8 mouse cellular contexts compared by ENCODE assay signal in the genomic region with DNA sequence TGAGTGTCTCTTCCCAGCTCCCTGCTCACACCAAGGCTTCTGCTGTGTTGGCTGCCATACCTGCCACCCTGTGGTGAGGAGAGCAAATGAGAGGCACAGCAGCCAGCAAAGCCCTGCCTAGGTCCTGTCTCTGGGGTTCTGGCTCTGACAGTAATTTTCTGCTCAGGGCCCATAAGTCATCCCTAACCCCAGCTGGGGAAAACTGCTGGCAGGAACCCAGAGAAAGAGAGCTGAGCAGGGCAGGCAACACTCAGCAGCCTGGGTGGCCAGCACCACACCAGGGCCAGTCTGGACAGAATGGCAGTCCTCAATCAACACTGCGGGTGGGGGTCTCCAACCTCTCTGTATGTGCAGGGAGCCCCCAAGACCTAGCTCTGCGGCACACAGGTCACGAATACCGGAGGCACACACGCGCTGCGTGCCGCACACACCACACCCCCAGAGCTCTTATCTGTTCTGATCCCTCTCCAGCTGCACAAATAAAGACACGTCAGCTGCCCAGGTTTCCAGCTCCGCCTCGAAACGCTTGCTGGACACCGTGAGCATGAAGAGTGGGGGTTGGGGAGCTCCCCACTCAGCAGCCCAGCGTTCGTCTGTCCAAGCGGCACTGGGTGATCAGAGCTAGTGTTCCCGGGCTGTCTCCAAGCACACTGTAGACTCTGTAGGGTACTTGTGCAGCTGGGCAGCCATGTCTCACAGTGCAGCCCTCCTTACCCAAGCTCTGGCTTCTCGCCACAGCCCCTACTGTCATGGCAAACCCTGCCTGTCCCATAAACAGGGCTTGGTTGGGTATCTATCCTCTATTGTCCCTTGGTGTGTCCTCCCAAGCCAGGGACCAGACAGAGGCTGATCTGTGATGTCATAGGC. TPM values are rescaled to one million over a fixed set of nuclear protein-coding genes. Genes with fewer than 3 reads are reported as not detected.
DNase-seq lines count a peak whose midpoint lies in the region; ATAC-seq and TF ChIP-seq lines count a peak whose summit lies in the region.

No protein-coding gene starts in this region.

- H3K27ac ChIP-seq in kidney, adult 2 months (ENCODE audit: insufficient read depth, low read depth, low read length): peak overlapping the region; percentile 60
- peak overlapping the region; percentile 85 for H3K27ac ChIP-seq in neural tube, embryonic 14.5 days (ENCODE audit: low read depth, low read length)

- ATAC-seq in neural tube, embryonic 14.5 days (ENCODE audit: low read depth): peak; percentile 72

- WGBS in kidney, adult 2 months: 10% methylated on average over 18 of the region's 18 CpGs
- 6% methylated on average over 18 of the region's 18 CpGs for WGBS in neural tube, embryonic 14.5 days

- TF ChIP-seq CTCF in kidney, adult 2 months (conservative IDR thresholded peaks at IDR 0.05; ENCODE audit: insufficient read depth, insufficient read length, low read depth, low read length): peak; percentile 49

- peak; percentile 84 for DNase-seq in urinary bladder, postnatal 14 days (ENCODE audit: low spot score)
- DNase-seq in urinary bladder, postnatal 10 days (ENCODE audit: low spot score): no peak
- peak; percentile 77 for DNase-seq in embryo, embryonic 10.5 days (ENCODE audit: low spot score)
- peak; percentile 74 for DNase-seq in heart, adult 9 months (ENCODE audit: low spot score in 2 of 2)
- peak; percentile 66 for DNase-seq in kidney, adult 2 months
- peak; percentile 81 to 88 for DNase-seq in lung, adult 18-20 months
- DNase-seq in frontal cortex, postnatal 25 days (ENCODE audit: low spot score in 2 of 2): no peak

- H3K4me2 ChIP-seq in neural tube, embryonic 14.5 days (ENCODE audit: low read depth, low read length): peak overlapping the region; percentile 40

- H3K9me3 ChIP-seq in neural tube, embryonic 14.5 days (ENCODE audit: control insufficient read depth, low read length): no peaks in the 10 kb centered on the region

- no peaks in the 10 kb centered on the region for H3K27me3 ChIP-seq in kidney, adult 2 months (replicated peaks; ENCODE audit: control insufficient read depth, insufficient read depth, low read length)
- H3K27me3 ChIP-seq in neural tube, embryonic 14.5 days (ENCODE audit: control insufficient read depth, insufficient read depth, low read length): no peaks in the 10 kb centered on the region

- H3K36me3 ChIP-seq in kidney, adult 2 months (ENCODE audit: control insufficient read depth, insufficient read depth, low read length): no peaks in the 10 kb centered on the region
- H3K36me3 ChIP-seq in neural tube, embryonic 14.5 days (ENCODE audit: control insufficient read depth, insufficient read depth, low read length): no peaks in the 10 kb centered on the region

- no peak overlapping the region for H3K4me3 ChIP-seq in kidney, adult 2 months (ENCODE audit: insufficient read depth, low read depth, low read length)
- H3K4me3 ChIP-seq in neural tube, embryonic 14.5 days (ENCODE audit: low read depth, low read length): no peak overlapping the region

- no peak for TF ChIP-seq POLR2A in kidney, adult 2 months (IDR thresholded peaks at IDR 0.05; ENCODE audit: low read depth, low read length)

- peak overlapping the region; percentile 42 for H3K9ac ChIP-seq in neural tube, embryonic 14.5 days (replicated peaks; ENCODE audit: low read depth, low read length)

- H3K4me1 ChIP-seq in kidney, adult 2 months (ENCODE audit: control insufficient read depth, insufficient read depth, low read length): peaks cover 15% of the 10 kb centered on the region
- H3K4me1 ChIP-seq in neural tube, embryonic 14.5 days (ENCODE audit: control insufficient read depth, insufficient read depth, low read length): peaks cover 43% of the 10 kb centered on the region

RNA-seq across cellular contexts. Expression of gene Tbc1d16, which starts 13.0 kb away (rescaled TPM):
- 25.2 and 31.5 TPM in 2 replicates for polyA plus RNA-seq in kidney, adult 2 months (2012; rRNA removed)
- 34.0 and 37.9 TPM in 2 replicates for polyA plus RNA-seq in neural tube, embryonic 14.5 days (2014; fragmentation: Nextera tagmentation; extraction: Ambion mirVana)

RNA-seq across cellular contexts. Expression of gene Ccdc40, which starts 13.1 kb away (rescaled TPM):
- 0.27 and 0.30 TPM in 2 replicates for polyA plus RNA-seq in kidney, adult 2 months (2012; rRNA removed)
- 12.0 and 13.5 TPM in 2 replicates for polyA plus RNA-seq in neural tube, embryonic 14.5 days (2014; fragmentation: Nextera tagmentation; extraction: Ambion mirVana)

RNA-seq across cellular contexts. Expression of gene Gaa, which starts 52.4 kb away (rescaled TPM):
- 152 and 171 TPM in 2 replicates for polyA plus RNA-seq in kidney, adult 2 months (2012; rRNA removed)
- polyA plus RNA-seq in neural tube, embryonic 14.5 days (2014; fragmentation: Nextera tagmentation; extraction: Ambion mirVana): 66.0 and 69.1 TPM in 2 replicates

Comparison
In these comparisons a context has a peak if more than half of its experiments do, and no peak if none do; other contexts are left out.
1. DNase-seq: peak in urinary bladder, postnatal 14 days (single experiment), embryo, embryonic 10.5 days (single experiment), heart, adult 9 months (2 of 2), kidney, adult 2 months (single experiment) and lung, adult 18-20 months (2 of 2); none in urinary bladder, postnatal 10 days (single experiment) and frontal cortex, postnatal 25 days (0 of 2).
2. RNA of gene Ccdc40, which starts 13.1 kb away (polyA plus RNA-seq): 12.0 to 13.5 TPM in neural tube, embryonic 14.5 days; 0.27 to 0.30 TPM in kidney, adult 2 months; every median in the first group is over 10 times any median in the second.